Mouse (Mus musculus) ES-E14 (cell line): ENCODE measurements around the gene Inhbb. TPM values are rescaled to one million over a fixed set of nuclear protein-coding genes. Genes with fewer than 3 reads are reported as not detected.

Experiments used
- DNase-seq: peaks from one replicate; pipeline ENCODE4 v3.0.0-alpha.2; 2013; ENCODE audit warnings: low read depth, low spot score
- H3K27ac ChIP-seq: 2 replicates; pipeline ENCODE4 v1.5.1; 2012; ENCODE audit warnings: low read depth, mild to moderate bottlenecking, low read length, moderate library complexity, mixed read lengths; ENCODE audit not compliant: poor library complexity, insufficient read depth, severe bottlenecking
- H3K36me3 ChIP-seq: 2 replicates; pipeline ENCODE4 v1.6.1; 2012; ENCODE audit warnings: mild to moderate bottlenecking, low read length, moderate library complexity, mixed read lengths; ENCODE audit not compliant: control insufficient read depth, poor library complexity, insufficient read depth, severe bottlenecking
- H3K4me1 ChIP-seq, 2 experiments: fragments of 150-350 bp in 1 of 2; sonication (generic) in 1 of 2; 2 replicates each; pipeline ENCODE4 v1.6.1; 2012; ENCODE audit warnings: low read length in 2 of 2, mild to moderate bottlenecking in 1 of 2, mixed read lengths in 1 of 2; ENCODE audit not compliant: control insufficient read depth in 2 of 2, insufficient read depth in 2 of 2, poor library complexity in 1 of 2
- H3K4me3 ChIP-seq, 2 experiments: fragments of 150-350 bp in 1 of 2; sonication (generic) in 1 of 2; 2 replicates each; pipeline ENCODE4 v1.5.1; 2012; ENCODE audit warnings: low read length in 2 of 2, low read depth in 1 of 2, mild to moderate bottlenecking in 1 of 2, mixed read lengths in 1 of 2; ENCODE audit not compliant: insufficient read depth in 1 of 2, poor library complexity in 1 of 2, severe bottlenecking in 1 of 2
- H3K9ac ChIP-seq: 2 replicates; pipeline ENCODE4 v1.6.1; 2012; ENCODE audit warnings: low read depth, mild to moderate bottlenecking, low read length, mixed read lengths; ENCODE audit not compliant: poor library complexity, insufficient read depth, severe bottlenecking
- H3K9me3 ChIP-seq: fragments of 150-350 bp; sonication (generic); 2 replicates; pipeline ENCODE4 v1.6.1; 2012; ENCODE audit warnings: low read depth, mild to moderate bottlenecking, low read length; ENCODE audit not compliant: control insufficient read depth, insufficient read depth
- CHD2 ChIP-seq: IDR thresholded peaks from 2 replicates; pipeline ENCODE4 v1.6.1; 2014; ENCODE audit warnings: mild to moderate bottlenecking, low read depth, low read length, inconsistent platforms
- HCFC1 ChIP-seq: IDR thresholded peaks from 2 replicates; pipeline ENCODE4 v1.6.1; 2012; ENCODE audit warnings: low read length, inconsistent platforms, borderline replicate concordance; ENCODE audit not compliant: insufficient read depth
- MAFK ChIP-seq: IDR thresholded peaks from 2 replicates; pipeline ENCODE4 v1.6.1; 2014; ENCODE audit warnings: mild to moderate bottlenecking, low read depth, low read length, inconsistent platforms; ENCODE audit not compliant: insufficient read depth
- ZC3H11A ChIP-seq: IDR thresholded peaks from 2 replicates; pipeline ENCODE4 v1.6.1; 2012; ENCODE audit warnings: low read depth, mild to moderate bottlenecking, inconsistent platforms, low read length, borderline replicate concordance
- ZNF384 ChIP-seq: IDR thresholded peaks from 2 replicates; pipeline ENCODE4 v1.6.1; 2012; ENCODE audit warnings: low read depth, low read length, inconsistent platforms
- in situ Hi-C, 2 experiments: fragments of 600-800 bp; cut with MboI; formaldehyde crosslinking; loops; one replicate each; pipeline ENCODE4 v1.15.1; 2025; ENCODE audit warnings: low sequenced_read_pairs in 2 of 2, inconsistent platforms in 1 of 2; ENCODE audit not compliant: unreplicated experiment in 2 of 2
- total RNA-seq: library from RNA; depleted of rRNA; stranded (reverse); fragments of 300-350 nt; gene quantifications from 2 replicates; pipeline ENCODE4 v1.2.3, GENCODE M21; 2012

Gene Inhbb
- total RNA-seq, 1 experiment, result 25.8 TPM

GRCm38 (mm10) chr1:119409599-119410168 is 12.4 kb downstream of the Inhbb start:
- H3K4me1 ChIP-seq, result peaks cover 5 to 20% of the 10 kb centered on the region in 2 experiments
- no peak overlapping the region for H3K27ac ChIP-seq
- H3K9me3 ChIP-seq, result no peaks in the 10 kb centered on the region
- no peak for DNase-seq
- TF ChIP-seq ZC3H11A, result no peak
- TF ChIP-seq ZNF384, result no peak
- TF ChIP-seq HCFC1, result no peak
- no peak for TF ChIP-seq CHD2
- no peak for TF ChIP-seq MAFK
- no peak overlapping the region for H3K9ac ChIP-seq
- no peak overlapping the region for H3K4me3 ChIP-seq
- H3K36me3 ChIP-seq, result no peaks in the 10 kb centered on the region
- in situ Hi-C loops, result no loop called here

- DNase-seq, result no peak
- no peak for TF ChIP-seq ZC3H11A
- TF ChIP-seq HCFC1, result no peak
- no peak for TF ChIP-seq MAFK
- no peak for TF ChIP-seq CHD2
- Histone ChIP-seq H3K9ac (no peak overlapping the region), H3K36me3 (no peaks in the 10 kb centered on the region), H3K4me1 (peaks cover 6 to 26% of the 10 kb centered on the region in 2 experiments), H3K9me3 (no peaks in the 10 kb centered on the region), H3K4me3 (no peak overlapping the region), H3K27ac (no peak overlapping the region)
- in situ Hi-C loops, result no loop called here
Measured at GRCm38 (mm10) chr1:119409106-119409505, 12.9 kb downstream of the Inhbb start.

GRCm38 (mm10) chr1:119407691-119408315 is 14.2 kb downstream of the Inhbb start:
- Histone ChIP-seq H3K9me3 (no peaks in the 10 kb centered on the region), H3K9ac (no peak overlapping the region), H3K27ac (no peak overlapping the region), H3K4me3 (no peak overlapping the region), H3K4me1 (peaks cover 6 to 26% of the 10 kb centered on the region in 2 experiments), H3K36me3 (no peaks in the 10 kb centered on the region)
- DNase-seq, result no peak
- TF ChIP-seq ZC3H11A, result no peak
- TF ChIP-seq HCFC1, result no peak
- no peak for TF ChIP-seq ZNF384
- TF ChIP-seq MAFK, result no peak
- TF ChIP-seq CHD2, result no peak
- in situ Hi-C loops, result no loop called here

GRCm38 (mm10) chr1:119404798-119405197 is 17.2 kb downstream of the Inhbb start:
- Histone ChIP-seq H3K9me3 (no peaks in the 10 kb centered on the region), H3K36me3 (no peaks in the 10 kb centered on the region), H3K4me1 (peaks cover 8 to 36% of the 10 kb centered on the region in 2 experiments), H3K9ac (peak overlapping the region; percentile 43; the same call in 1 of the 2 replicates), H3K27ac (no peak overlapping the region), H3K4me3 (no peak overlapping the region)
- in situ Hi-C loops, result no loop called here
- DNase-seq, result no peak
- TF ChIP-seq ZNF384 (no peak), ZC3H11A (no peak), HCFC1 (no peak), MAFK (no peak), CHD2 (no peak)
